Mouse (Mus musculus) yolk sac, embryonic 10.5 days (tissue): ENCODE results near the gene Bmpr1a.
"Not testable (repeated sequence)": the region's sequence is repeated elsewhere in the genome, so short reads cannot be mapped to it uniquely, and the experiment has no call there.

Source experiments
- DNase-seq: peaks from one replicate; pipeline ENCODE4 v3.0.0-alpha.2; 2017; ENCODE audit warnings: low spot score

The Bmpr1a gene

DNA sequence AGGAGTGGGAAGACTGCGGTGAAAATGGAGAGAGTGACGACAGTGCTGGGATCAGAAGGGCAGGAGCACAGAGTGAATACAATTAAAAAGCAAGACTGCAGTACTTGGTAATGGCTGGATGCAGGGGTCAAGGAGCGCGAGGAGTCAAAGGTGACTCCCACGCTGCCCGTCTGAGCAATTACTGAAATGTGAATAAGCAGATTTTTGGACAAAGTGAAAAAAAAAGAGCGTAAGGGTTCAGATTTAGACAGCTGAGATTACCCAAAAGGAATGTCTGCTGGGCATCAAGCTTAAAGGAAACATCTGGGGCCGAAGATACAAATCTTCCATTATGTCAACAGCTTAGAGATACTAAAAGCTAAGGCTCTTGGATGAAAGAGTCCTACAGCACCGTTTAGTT, 53.3 kb downstream of the Bmpr1a start:
- DNase-seq = peak; percentile 36

DNA sequence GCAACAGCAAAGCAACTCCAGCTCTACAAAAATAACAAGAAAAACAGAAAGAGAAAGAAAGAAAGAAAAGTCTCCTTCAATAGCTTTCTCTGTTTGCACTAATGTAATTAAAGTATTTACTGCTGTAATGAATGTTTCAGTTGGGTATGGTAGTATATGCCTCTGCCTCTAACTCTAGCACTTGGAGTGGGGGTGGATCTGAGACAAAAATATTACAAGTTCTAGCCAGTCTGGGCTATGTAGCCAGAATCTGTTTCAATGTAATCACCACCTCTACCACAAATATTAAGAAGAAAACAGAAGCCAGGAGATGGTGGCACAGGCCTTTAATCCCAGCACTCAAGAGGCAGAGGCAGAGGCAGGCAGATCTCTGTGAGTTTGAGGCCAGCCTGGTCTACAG, 54.7 kb downstream of the Bmpr1a start:
- DNase-seq = no peak

- no peak for DNase-seq
Observed at GRCm38 (mm10) chr14:34447659-34448058, 55.5 kb downstream of the Bmpr1a start.

DNA sequence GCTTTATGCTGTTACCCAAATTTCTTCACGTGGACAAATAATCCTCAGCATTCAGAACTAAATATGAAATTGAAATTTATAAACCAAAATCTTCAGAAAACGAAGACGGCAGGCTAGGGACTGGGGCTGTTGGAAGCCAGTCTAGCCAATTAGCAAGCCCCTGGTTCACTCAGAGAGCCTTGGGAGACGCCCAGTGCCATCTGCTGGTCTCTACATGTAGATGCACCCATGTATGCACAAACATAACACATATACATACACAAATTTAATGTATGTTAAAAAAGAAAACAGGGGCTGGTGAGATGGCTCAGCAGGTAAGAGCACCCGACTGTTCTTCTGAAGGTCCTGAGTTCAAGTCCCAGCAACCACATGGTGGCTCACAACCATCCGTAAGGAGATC, 56.5 kb downstream of the Bmpr1a start:
- no peak for DNase-seq

- DNase-seq = no peak
Observed at GRCm38 (mm10) chr14:34445348-34445747, 57.8 kb downstream of the Bmpr1a start.

- DNase-seq = no peak
Observed at GRCm38 (mm10) chr14:34444924-34445323, 58.2 kb downstream of the Bmpr1a start.

DNA sequence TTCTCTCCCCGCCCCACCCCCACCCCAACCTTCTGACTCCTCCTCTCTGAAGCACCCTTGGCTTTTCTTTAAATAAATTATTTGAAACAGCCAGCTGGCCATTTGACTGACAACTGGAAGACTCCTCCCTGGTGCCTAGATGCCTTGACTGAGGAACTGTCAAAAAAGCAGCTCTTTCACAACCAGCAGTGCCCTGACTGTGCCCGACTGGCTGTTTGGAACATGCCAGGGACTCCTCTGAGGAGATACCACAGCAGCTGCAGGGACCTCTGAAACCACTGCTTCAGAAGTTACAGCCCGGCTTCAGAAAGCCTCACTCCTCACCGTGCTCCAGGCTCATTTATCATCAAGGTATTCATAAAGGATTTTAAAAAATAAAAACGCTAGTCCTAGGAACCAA, 58.8 kb downstream of the Bmpr1a start:
- no peak for DNase-seq

DNA sequence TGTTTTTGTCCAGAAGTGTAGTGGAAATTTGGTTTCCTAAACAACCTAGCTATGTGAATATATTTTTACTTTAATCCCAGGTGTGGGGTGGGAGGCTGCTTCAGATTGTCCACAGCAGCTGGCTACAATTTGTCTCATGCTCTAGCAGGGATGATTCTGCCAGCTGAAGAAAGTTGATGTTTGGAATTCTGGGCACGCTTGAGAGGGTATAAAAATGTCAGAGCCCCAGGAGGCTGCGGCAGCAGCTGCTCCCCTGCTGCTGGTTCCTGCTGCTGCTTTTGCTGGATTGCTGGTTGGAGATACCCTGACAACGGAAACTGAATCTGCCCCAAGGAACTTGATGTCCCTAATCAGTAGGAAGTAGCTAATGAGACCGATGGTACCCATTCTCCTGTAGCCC, 60.6 kb downstream of the Bmpr1a start:
- DNase-seq = no peak

DNA sequence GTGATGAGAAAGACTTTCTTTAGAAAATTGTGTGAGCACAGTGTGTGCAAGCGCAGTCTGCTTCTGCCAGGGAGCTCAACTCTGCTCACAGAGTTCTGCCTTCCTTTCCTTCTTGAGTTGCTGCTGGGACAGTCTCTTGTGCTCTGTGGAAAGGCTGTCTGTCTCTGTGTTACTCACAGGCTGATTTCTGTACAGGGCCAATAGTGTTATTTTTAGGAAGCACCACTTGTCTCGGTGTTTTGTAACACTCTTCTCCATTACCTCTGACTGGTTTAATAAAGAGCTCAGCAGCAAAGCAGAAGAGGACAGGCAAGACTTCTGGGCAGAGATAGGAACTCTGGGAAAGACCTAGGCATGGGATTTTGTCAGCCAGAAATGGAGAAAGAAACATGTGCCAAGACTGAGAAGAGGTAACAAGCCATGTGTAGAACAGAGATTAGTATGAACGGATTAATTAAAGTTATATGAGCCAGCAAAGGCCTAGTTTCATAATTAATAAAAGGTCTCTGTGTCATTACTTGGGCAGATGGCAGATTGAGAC, 62.5 kb downstream of the Bmpr1a start:
- no peak for DNase-seq

GRCm38 (mm10) chr14:34429069-34429468, 74.1 kb downstream of the Bmpr1a start:
- no peak for DNase-seq

DNA sequence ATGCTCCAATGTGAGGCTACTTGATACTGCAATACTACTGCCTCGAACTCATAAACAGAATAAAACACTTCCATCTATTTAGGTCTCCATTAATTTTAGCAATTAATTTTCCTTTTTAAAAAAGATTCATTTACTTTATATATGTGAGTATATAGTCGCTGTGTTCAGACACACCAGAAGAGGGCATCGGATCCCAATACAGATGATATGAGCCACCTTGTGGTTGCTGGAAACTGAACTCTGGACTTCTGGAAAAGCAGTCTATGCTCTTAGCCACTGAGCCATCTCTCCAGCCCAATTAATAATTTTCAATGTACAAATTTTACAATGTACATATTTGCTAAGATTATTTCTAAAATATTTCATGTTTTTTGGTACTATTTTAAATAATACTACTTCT, 74.9 kb downstream of the Bmpr1a start:
- DNase-seq = no peak

GRCm38 (mm10) chr14:34421078-34421477, 82.1 kb downstream of the Bmpr1a start:
- DNase-seq = no peak

GRCm38 (mm10) chr14:34417501-34417900, 85.6 kb downstream of the Bmpr1a start:
- DNase-seq = no peak

DNA sequence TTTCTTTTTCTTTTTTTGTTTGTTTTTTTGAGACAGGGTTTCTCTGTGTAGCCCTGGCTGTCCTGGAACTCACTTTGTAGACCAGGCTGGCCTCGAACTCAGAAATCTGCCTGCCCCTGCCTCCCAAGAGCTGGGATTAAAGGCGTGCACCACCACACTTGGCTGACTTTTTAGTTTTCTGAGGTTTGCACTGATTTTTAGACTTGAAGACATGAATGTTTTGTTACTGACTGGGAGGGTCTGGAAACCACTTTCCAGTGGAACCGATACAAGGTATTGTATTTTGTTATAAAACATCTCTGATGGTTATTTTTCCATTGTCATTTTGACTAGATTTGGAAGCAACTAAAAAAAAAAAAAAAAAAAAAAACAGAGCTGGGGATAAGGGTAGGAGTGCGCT, 86.2 kb downstream of the Bmpr1a start:
- DNase-seq = not testable (repeated sequence)

- DNase-seq = no peak
Observed at GRCm38 (mm10) chr14:34412164-34412896, 90.8 kb downstream of the Bmpr1a start.

DNA sequence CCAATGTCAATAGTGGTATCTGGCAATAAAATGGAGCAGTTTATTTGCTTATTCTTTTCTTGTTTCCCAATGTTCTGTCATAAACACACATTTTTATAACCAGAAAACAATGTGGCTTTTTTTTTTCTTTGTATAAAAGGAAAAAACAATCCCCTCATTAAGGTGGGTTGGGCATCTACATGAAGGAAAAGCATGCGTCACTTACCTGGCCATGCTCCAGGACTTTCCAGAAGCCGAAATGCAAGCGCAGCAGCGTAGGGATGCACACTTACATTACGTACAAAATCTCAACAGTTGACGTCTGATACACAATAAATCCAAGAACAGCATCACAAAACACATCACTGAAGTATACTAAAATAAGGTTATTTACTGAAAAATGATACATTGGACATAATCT, 92.4 kb downstream of the Bmpr1a start:
- no peak for DNase-seq

- no peak for DNase-seq
Observed at GRCm38 (mm10) chr14:34403424-34403823, 99.7 kb downstream of the Bmpr1a start.

DNA sequence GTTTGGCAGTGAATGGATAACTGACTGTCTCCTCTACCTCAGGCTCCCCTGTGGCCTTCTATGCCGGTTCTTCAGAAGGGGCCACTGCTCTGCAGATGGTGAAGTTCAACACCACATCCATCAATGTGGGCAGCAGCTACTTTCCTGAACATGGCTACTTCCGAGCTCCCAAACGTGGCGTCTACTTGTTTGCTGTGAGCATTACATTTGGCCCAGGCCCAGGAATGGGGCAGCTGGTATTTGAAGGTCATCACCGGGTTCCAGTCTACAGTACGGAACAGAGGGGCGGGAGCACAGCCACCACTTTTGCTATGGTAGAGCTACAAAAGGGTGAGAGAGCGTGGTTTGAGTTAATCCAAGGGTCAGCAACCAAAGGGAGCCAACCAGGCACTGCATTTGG, 100.3 kb downstream of the Bmpr1a start:
- no peak for DNase-seq

GRCm38 (mm10) chr14:34401135-34401534, 102.0 kb downstream of the Bmpr1a start:
- DNase-seq = peak; percentile 42

- no peak for DNase-seq
Observed at GRCm38 (mm10) chr14:34400021-34400420, 103.1 kb downstream of the Bmpr1a start.

- no peak for DNase-seq
Observed at GRCm38 (mm10) chr14:34399301-34399700, 103.8 kb downstream of the Bmpr1a start.

- no peak for DNase-seq
Observed at GRCm38 (mm10) chr14:34398901-34399300, 104.2 kb downstream of the Bmpr1a start.

- DNase-seq = no peak
Observed at GRCm38 (mm10) chr14:34397871-34398270, 105.3 kb downstream of the Bmpr1a start.

DNA sequence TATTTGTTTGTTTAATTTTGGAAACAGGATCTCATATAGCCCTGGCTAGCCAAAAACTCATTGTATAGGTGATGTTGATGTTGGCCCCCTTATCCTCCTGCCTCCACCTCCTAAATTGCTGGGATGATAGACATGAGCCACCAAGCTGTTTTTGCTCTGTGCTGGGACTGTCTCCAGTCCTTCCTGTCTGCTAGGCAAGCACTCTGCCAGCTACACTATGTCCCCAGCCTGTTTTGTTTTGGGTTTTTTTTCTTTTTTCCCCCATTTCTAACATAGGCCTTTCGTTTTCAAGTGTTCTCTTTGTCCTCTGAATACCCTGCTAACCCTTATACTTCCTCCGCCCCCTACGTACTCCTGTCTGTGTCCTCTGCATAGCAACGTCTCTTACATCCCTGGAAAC, 109.8 kb downstream of the Bmpr1a start:
- DNase-seq = no peak
